Mouse (Mus musculus): ENCODE measurements around the gene Zbtb4. TPM values are rescaled to one million over a fixed set of nuclear protein-coding genes. Genes with fewer than 3 reads are reported as not detected.

Zbtb4 gene
- total and polyA plus RNA-seq, 3 experiments, result 2.4 to 2.7 TPM; not detected in 1

DNA sequence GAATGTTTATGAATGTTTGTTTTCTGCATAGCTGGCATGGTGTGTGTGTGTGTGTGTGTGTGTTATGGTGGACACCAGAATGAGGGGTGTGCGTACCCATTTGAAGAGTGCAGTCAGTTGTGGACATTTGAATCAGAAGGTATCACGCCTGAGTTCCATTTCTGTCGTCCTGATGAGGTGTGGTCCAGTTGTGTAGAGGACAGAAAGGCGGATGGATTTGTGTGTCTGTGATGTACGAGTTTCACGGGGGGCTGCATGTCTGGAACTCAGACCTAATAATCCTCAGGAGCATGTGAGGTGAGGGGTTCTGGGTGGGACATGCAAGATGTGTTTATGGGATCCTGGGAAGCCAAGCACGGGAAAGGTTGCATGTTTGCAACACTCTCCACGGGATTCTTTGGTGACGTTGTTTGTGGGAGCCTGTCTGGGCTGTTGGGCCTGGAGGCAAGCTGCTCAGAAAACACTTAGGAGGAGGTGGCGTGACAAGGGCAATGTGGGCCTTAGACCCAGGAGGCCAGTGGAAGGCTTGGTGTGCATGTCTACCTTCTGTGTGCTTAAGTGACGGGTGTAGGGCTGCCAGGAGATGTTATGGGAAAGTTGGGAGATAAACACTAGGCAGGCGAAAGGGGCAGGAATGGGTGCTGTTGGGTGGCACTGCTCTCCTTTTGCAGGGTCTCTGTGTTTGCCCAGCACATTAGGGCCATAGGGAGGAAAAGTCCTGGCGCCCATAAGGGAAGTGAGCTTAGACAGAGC, 1.3 kb downstream of the Zbtb4 start:
- TF ChIP-seq RAD21 (IDR thresholded peaks at IDR 0.05; ENCODE audit: low read depth, low read length) (no peak), ZNF384 (IDR thresholded peaks at IDR 0.05; ENCODE audit: low read depth, low read length) (no peak), TBP (IDR thresholded peaks at IDR 0.05; ENCODE audit: low read depth, low read length) (no peak), ZKSCAN1 (IDR thresholded peaks at IDR 0.05; ENCODE audit: low read depth, low read length) (no peak), POLR2A (IDR thresholded peaks at IDR 0.05; ENCODE audit: control insufficient read depth in 1 of 2, insufficient read depth in 1 of 2, low read depth in 1 of 2, low read length in 2 of 2, poor library complexity in 1 of 2) (no peak), MYB (IDR thresholded peaks at IDR 0.05; ENCODE audit: low read depth, low read length) (no peak), USF1 (IDR thresholded peaks at IDR 0.05; ENCODE audit: low read depth, low read length) (no peak), KAT2A (conservative IDR thresholded peaks at IDR 0.05; ENCODE audit: low read depth, low read length) (no peak), ZC3H11A (IDR thresholded peaks at IDR 0.05; ENCODE audit: low read depth, low read length) (no peak), UBTF (IDR thresholded peaks at IDR 0.05; ENCODE audit: borderline replicate concordance, insufficient read depth, low read depth, low read length) (no peak), GATA1 (IDR thresholded peaks at IDR 0.05; ENCODE audit: low read depth, low read length) (no peak), HCFC1 (IDR thresholded peaks at IDR 0.05; ENCODE audit: low read depth, low read length) (no peak), ETS1 (IDR thresholded peaks at IDR 0.05; ENCODE audit: low read depth, low read length) (no peak), TCF12 (IDR thresholded peaks at IDR 0.05; ENCODE audit: low read depth, low read length) (no peak), GABPA (IDR thresholded peaks at IDR 0.05; ENCODE audit: low read depth, low read length) (no peak), SMC3 (IDR thresholded peaks at IDR 0.05; ENCODE audit: low read depth, low read length) (no peak), MXI1 (IDR thresholded peaks at IDR 0.05; ENCODE audit: low read depth, low read length) (no peak), MAZ (IDR thresholded peaks at IDR 0.05; ENCODE audit: low read depth, low read length) (no peak), NRF1 (IDR thresholded peaks at IDR 0.05; ENCODE audit: insufficient read depth, low read depth, low read length, poor library complexity, severe bottlenecking) (no peak), SIN3A (IDR thresholded peaks at IDR 0.05; ENCODE audit: low read length) (no peak)
- Histone ChIP-seq H3K4me3 (ENCODE audit: control insufficient read depth in 1 of 2, insufficient read depth in 1 of 2, low read depth in 2 of 2, low read length in 2 of 2) (peak overlapping the region; percentile 84 to 90), H3K27me3 (ENCODE audit: control insufficient read depth in 1 of 2, insufficient read depth in 2 of 2, low read length in 2 of 2) (no peaks in the 10 kb centered on the region), H3K9me3 (replicated peaks; ENCODE audit: insufficient read depth, low read length) (no peaks in the 10 kb centered on the region), H3K4me1 (ENCODE audit: control insufficient read depth in 1 of 2, insufficient read depth in 2 of 2, low read length in 2 of 2) (peaks cover 2 to 12% of the 10 kb centered on the region in 2 experiments; a peak in 2 of 4 replicates), H3K36me3 (ENCODE audit: control insufficient read depth in 1 of 2, insufficient read depth in 2 of 2, low read length in 2 of 2) (peaks cover 0 to 2% of the 10 kb centered on the region in 2 experiments; a peak in 1 of 4 replicates), H3K27ac (ENCODE audit: control insufficient read depth, low read depth, low read length) (no peak overlapping the region), H3K9ac (ENCODE audit: control insufficient read depth, low read depth, low read length, poor library complexity, severe bottlenecking) (peak overlapping the region; percentile 94), H3K79me2 (ENCODE audit: control insufficient read depth, insufficient read depth, low read length, poor library complexity) (peaks cover 8% of the 10 kb centered on the region)
- DNase-seq (ENCODE audit: low read depth, low spot score), result no peak

DNA sequence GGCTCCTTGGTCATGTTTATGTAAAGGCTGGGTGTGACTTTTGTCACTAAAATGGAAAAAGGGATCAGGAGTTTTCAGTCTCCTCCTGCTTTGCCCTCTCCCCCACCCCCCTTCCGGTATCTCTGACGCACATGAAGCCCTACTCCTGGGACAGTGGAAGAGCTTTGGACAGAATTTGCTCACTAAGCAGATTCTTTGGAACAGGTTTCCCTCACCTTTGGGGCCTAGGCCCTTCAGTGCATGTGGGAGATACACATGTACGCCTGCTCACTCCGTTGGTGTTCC, 1.9 kb downstream of the Zbtb4 start:
- no peak overlapping the region for H3K27ac ChIP-seq (ENCODE audit: control insufficient read depth, low read depth, low read length)
- H3K4me3 ChIP-seq (ENCODE audit: control insufficient read depth in 1 of 2, insufficient read depth in 1 of 2, low read depth in 2 of 2, low read length in 2 of 2), result no peak overlapping the region
- H3K36me3 ChIP-seq (ENCODE audit: control insufficient read depth in 1 of 2, insufficient read depth in 2 of 2, low read length in 2 of 2), result peaks cover 0 to 2% of the 10 kb centered on the region in 2 experiments; a peak in 1 of 4 replicates
- DNase-seq (ENCODE audit: low read depth, low spot score), result no peak
- H3K9ac ChIP-seq (ENCODE audit: control insufficient read depth, low read depth, low read length, poor library complexity, severe bottlenecking), result no peak overlapping the region
- TF ChIP-seq USF2 (IDR thresholded peaks at IDR 0.05; ENCODE audit: borderline replicate concordance in 1 of 2, insufficient read depth in 1 of 2, low read depth in 1 of 2, low read length in 2 of 2) (no peak), ZKSCAN1 (IDR thresholded peaks at IDR 0.05; ENCODE audit: low read depth, low read length) (0 out of 2 replicates have a peak, but pooled peaks have one; percentile 23)
- H3K9me3 ChIP-seq (replicated peaks; ENCODE audit: insufficient read depth, low read length), result no peaks in the 10 kb centered on the region
- H3K79me2 ChIP-seq (ENCODE audit: control insufficient read depth, insufficient read depth, low read length, poor library complexity), result peaks cover 8% of the 10 kb centered on the region
- no peaks in the 10 kb centered on the region for H3K27me3 ChIP-seq (ENCODE audit: control insufficient read depth in 1 of 2, insufficient read depth in 2 of 2, low read length in 2 of 2)
- peaks cover 2 to 12% of the 10 kb centered on the region in 2 experiments; a peak in 2 of 4 replicates for H3K4me1 ChIP-seq (ENCODE audit: control insufficient read depth in 1 of 2, insufficient read depth in 2 of 2, low read length in 2 of 2)

Data from MEL (cell line).